Mouse (Mus musculus): ENCODE results near the gene Adamtsl3.

GRCm38 (mm10) chr7:82424281-82424680 is 88.8 kb downstream of the Adamtsl3 start:
- TF ChIP-seq CTCF (IDR thresholded peaks at IDR 0.05; ENCODE audit: control insufficient read depth, insufficient read depth, insufficient read length) (no peak), MAX (IDR thresholded peaks at IDR 0.05) (no peak), MYOG (IDR thresholded peaks at IDR 0.05; ENCODE audit: control insufficient read depth, extremely low read depth, insufficient read length) (no peak), USF1 (IDR thresholded peaks at IDR 0.05; ENCODE audit: low read depth) (no peak), MYOD1 (IDR thresholded peaks at IDR 0.05; ENCODE audit: control insufficient read depth, insufficient read length, low read depth) (no peak), FOSL1 (IDR thresholded peaks at IDR 0.05; ENCODE audit: insufficient read depth, low read length, poor library complexity, severe bottlenecking) (no peak), CEBPB (IDR thresholded peaks at IDR 0.05; ENCODE audit: low read depth) (no peak)

Data from C2C12 (cell line).